ENCODE assay signal across 31 mouse cellular contexts in the genomic region with DNA sequence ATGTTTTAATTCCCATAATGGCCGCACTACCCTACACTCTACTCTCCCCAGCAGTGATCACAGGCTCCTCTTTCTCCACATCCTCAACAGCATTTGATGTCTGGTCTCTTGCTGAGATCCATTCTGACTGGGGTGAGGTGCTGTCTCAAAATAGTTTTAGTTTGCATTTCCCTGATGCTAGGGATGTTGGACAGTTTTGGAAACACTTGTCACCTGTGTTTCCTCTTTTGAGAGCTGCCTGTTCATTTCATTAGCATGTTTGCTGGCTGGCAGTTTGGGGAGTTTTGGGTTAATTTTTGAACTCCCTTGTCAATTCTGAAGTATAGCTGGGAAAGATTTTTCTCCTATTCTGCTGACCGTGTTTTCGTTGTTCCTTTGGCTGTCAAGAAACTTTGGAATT.
"Had no signal": no experiment of that assay in that cellular context is flagged by ENCODE, and none has a peak within 500 bp of the region (broad histone marks: within the 10 kb centered on the region; RNA-seq: fewer than 3 reads in every experiment).

No protein-coding gene starts in this region.

- H3K9me3 ChIP-seq: heart, embryonic 10.5 days; heart, embryonic 12.5 days; heart, embryonic 13.5 days; heart, embryonic 15.5 days; hindbrain, embryonic 10.5 days; hindbrain, embryonic 12.5 days; hindbrain, embryonic 13.5 days; hindbrain, embryonic 15.5 days; intestine, embryonic 15.5 days; kidney, embryonic 15.5 days had no signal

- H3K4me3 ChIP-seq: heart, embryonic 10.5 days; heart, embryonic 12.5 days; heart, embryonic 13.5 days; heart, embryonic 15.5 days; hindbrain, embryonic 10.5 days; hindbrain, embryonic 12.5 days; hindbrain, embryonic 13.5 days; hindbrain, embryonic 15.5 days; intestine, embryonic 15.5 days; kidney, embryonic 15.5 days; layer of hippocampus, adult 2 months; left cerebral cortex, adult 2 months had no signal

- H3K36me3 ChIP-seq: heart, embryonic 10.5 days; heart, embryonic 12.5 days; heart, embryonic 13.5 days; heart, embryonic 15.5 days; hindbrain, embryonic 10.5 days; hindbrain, embryonic 12.5 days; hindbrain, embryonic 13.5 days; hindbrain, embryonic 15.5 days; intestine, embryonic 15.5 days; kidney, embryonic 15.5 days had no signal

- DNase-seq: heart, postnatal 10 days; heart, postnatal 14 days; heart, postnatal 4 days; kidney, adult 11 months; kidney, adult 18-20 months; kidney, adult 2 months; kidney, adult 8-10 months; kidney, adult 9 months; kidney, postnatal 10 days; kidney, postnatal 14 days; kidney, postnatal 25 days; kidney, postnatal 36 days; kidney, postnatal 4 days; layer of hippocampus, adult 9-11 months; layer of hippocampus, postnatal 36 days had no signal

- H3K4me2 ChIP-seq: heart, embryonic 11.5 days; heart, embryonic 12.5 days; heart, embryonic 13.5 days; heart, embryonic 15.5 days; hindbrain, embryonic 12.5 days; hindbrain, embryonic 13.5 days; hindbrain, embryonic 14.5 days; hindbrain, embryonic 15.5 days; intestine, embryonic 15.5 days; kidney, embryonic 15.5 days had no signal

- H3K9ac ChIP-seq: heart, embryonic 12.5 days; heart, embryonic 13.5 days; heart, embryonic 15.5 days; hindbrain, embryonic 12.5 days; hindbrain, embryonic 13.5 days; hindbrain, embryonic 14.5 days; hindbrain, embryonic 15.5 days; intestine, embryonic 15.5 days; kidney, embryonic 15.5 days had no signal

- H3K27me3 ChIP-seq: heart, embryonic 12.5 days; heart, embryonic 13.5 days; heart, embryonic 15.5 days; hindbrain, embryonic 12.5 days; hindbrain, embryonic 15.5 days; intestine, embryonic 15.5 days; kidney, embryonic 15.5 days had no signal

- H3K27ac ChIP-seq: heart, embryonic 10.5 days; heart, embryonic 13.5 days; heart, embryonic 15.5 days; hindbrain, embryonic 10.5 days; hindbrain, embryonic 12.5 days; hindbrain, embryonic 13.5 days; hindbrain, embryonic 14.5 days; hindbrain, embryonic 15.5 days; hindbrain, postnatal 0 days; intestine, embryonic 15.5 days; kidney, embryonic 15.5 days; kidney, postnatal 0 days; layer of hippocampus, adult 2 months; left cerebral cortex, adult 2 months had no signal

- H3K4me1 ChIP-seq: heart, embryonic 10.5 days; heart, embryonic 12.5 days; heart, embryonic 13.5 days; heart, embryonic 15.5 days; hindbrain, embryonic 12.5 days; hindbrain, embryonic 13.5 days; hindbrain, embryonic 15.5 days; intestine, embryonic 15.5 days; kidney, embryonic 15.5 days had no signal
